Mouse (Mus musculus) left cerebral cortex, postnatal 36 days (tissue): ENCODE results near the gene Itprip. TPM values are rescaled to one million over a fixed set of nuclear protein-coding genes. Genes with fewer than 3 reads are reported as not detected.
"Not testable (repeated sequence)": the region's sequence is repeated elsewhere in the genome, so short reads cannot be mapped to it uniquely, and the experiment has no call there.

Experiments used
- DNase-seq, 2 experiments: peaks; one replicate each; pipeline ENCODE4 v3.0.0; 2021 to 2022; ENCODE audit warnings: low spot score in 2 of 2, mixed read lengths in 1 of 2
- intact Hi-C: fragments of 180-260 bp; cut with DNase I; formaldehyde crosslinking; loops from one replicate; pipeline ENCODE4 v1.15.1; 2025
- microRNA-seq: library from miRNA; unstranded; fragments of <30 nt; microRNA quantifications from one replicate; pipeline ENCODE4 v1.2.0, GENCODE M21; 2022
- total RNA-seq, 2 experiments: library from RNA; stranded (reverse); gene quantifications; 2 replicates each; pipeline ENCODE4 v1.2.3; 2021

Itprip gene
- total RNA-seq, 2 experiments from 2014 or later, result 0.95 to 1.1 TPM

DNA sequence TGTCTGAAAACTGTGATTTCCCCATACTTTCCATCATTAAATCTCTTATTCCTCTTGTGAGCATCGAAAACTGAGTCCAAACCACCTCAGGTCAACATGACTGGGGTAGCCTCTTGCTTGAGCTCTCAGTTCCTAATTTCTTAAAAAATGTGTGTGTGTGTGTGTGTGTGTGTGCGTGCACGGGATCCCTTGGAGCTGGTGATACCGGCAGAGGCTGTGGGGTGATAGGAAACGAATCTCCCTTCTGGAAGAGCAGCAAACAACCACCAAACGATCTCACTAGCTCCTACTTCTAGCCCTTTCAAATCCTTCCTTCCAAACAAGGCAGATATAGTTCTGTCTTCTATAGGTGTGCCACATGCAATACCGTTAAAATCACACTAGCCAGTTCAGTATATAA lies 54.4 kb downstream of the Itprip start:
- intact Hi-C loops, result no loop called here
- no peak for DNase-seq

DNA sequence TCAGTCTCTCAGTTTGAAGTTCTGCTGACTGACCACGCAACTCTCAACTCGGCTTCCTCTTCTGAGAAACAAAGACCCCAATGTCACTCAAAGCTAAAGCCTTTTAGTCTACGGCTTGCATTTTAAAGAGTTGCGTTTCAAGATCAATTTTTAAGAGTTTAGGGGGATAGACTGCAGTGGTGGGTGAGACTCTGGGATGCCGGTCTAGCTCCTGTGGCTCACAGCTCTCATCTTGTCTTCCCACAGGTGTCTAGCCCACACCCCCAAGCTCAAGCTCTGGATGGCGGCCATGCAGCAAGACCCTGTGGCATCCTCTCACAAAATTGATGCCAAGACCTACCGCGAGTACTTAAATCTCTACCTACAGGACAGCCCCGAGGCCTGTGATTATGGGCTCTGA lies 55.0 kb downstream of the Itprip start:
- DNase-seq, result no peak
- intact Hi-C loops, result no loop called here

DNA sequence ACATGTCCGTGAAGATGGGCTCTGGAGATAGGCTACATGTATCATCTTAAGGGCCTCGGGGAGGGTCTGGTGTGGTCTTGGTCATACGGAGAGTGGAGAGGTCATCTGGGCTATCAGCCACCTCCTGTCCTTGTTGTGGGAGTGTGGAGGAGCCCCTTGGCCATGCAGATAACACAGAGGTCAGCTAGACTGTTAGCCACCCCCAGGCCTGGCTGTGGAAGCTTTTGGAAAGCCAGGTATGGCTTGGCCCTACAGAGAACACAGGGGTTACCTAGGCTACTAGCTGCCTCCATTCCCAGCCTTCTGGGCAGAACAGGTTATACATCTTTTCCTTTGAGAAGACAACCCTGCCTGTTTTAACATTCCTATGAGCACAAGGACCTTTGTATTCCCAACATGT lies 56.5 kb downstream of the Itprip start:
- intact Hi-C loops, result no loop called here
- no peak for DNase-seq

DNA sequence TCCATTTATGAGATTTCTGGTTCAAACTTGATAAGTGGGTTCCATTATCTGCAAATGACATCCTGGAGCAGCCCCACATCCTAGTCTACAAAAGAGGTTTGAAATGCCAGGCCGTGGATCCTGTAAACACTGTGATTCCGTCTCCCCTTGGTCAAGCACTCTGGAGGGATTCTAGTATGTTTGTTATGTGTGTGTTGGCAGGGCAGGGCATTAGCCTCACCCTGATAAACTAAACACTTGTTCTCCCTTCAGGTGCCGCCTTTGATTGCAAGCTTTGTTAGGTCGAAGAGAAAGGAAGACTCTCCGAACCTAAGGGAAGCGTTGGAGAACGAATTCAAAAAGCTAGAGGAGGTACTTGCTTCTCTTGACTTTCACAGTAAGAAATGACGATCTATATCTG lies 59.9 kb downstream of the Itprip start:
- intact Hi-C loops, result no loop called here
- no peak for DNase-seq

DNA sequence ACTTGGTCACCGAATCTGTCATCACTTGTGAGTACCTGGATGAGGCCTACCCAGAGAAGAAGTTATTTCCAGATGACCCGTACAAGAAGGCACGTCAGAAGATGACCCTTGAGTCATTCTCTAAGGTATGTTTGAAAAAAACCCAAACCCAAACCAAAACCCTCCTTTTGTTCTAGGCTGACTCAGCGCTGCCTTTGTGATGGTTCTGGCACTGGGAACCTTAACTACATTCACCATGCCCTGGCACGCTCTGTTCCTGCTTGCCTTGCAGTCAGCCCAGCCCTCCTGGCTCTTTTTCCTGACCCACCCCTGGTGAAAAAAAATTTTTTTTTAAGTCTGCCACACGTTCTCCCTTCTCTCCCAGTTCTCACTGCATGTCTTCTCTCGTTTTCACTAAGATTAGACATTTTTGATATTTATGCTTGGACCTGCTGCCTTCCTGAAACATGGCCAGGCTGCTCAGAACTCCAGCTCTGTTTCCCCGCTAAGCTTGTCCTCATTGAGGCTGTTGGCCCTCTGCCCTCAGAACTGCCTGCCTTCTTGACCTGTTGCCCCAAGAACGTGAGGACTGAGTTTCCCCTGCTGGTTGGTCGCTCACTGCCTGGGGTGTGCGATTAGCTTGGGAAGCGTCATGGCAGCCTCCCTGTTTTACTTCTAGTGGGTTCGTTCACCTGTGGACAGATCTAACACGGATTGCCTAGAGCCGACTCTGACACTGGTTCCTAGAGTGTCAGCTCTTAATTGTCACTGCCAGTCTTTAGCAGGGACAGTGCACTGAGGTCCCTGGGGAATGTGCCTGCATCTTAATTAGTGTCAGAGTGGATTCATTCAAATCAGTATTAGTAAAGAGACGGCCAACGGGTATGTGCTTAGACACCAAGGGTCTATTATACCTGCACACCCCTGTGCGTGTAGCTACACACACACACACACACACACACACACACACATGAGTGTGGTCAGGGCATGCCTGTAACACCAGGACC lies 60.8 kb downstream of the Itprip start:
- DNase-seq, result no peak
- intact Hi-C loops, result no loop called here

DNA sequence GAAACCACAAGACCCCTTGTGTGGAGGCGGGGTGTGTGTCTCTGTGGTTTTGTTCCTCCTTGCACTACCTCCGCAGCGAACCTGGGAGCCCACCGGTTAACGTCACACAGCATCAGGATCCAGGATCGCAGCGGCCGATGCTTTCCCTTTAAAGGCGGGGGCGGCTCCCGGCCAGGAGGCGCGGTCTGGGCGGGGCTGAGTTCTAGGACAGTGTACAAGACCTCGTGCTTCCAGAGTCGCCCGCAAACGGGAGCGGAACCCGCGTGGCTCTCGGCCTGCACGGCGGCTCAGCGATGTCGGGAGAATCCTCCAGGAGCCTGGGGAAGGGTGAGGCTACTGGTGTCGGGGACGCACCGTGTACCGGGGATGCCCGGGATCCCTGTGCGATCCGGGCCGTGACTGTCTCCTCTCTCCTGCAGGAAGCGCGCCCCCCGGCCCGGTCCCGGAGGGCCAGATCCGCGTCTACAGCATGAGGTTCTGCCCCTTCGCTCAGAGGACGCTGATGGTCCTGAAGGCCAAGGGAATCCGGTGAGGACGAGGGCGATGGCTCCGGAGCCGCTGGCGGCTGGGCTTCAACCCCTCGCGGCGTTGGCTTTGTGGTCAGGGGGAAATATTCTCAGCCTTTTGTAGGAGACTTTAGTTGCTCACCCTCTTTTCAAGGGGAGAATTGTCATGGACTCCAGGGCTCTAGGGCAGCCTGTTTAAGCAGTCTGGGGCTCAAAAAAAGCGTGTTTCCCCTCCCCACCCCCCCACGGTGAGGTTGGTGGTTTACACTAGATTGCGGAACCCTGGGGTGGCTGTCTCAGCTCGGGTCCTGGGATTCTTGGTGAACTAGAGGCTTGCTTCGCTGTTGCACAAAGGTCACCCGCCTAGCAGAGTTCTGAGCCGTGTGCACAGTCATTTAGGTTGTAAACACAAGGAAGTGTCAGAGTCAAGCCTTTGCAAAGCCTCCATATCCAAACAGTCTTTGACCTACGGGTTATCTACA lies 64.0 kb downstream of the Itprip start, which contains the start of gene Gsto1:
Gene Gsto1, plus strand, starts transcription at position 175 of the 988 bp plus-strand sequence.
- DNase-seq, result peak; percentile 88 to 89
- intact Hi-C loops, result no loop called here

DNA sequence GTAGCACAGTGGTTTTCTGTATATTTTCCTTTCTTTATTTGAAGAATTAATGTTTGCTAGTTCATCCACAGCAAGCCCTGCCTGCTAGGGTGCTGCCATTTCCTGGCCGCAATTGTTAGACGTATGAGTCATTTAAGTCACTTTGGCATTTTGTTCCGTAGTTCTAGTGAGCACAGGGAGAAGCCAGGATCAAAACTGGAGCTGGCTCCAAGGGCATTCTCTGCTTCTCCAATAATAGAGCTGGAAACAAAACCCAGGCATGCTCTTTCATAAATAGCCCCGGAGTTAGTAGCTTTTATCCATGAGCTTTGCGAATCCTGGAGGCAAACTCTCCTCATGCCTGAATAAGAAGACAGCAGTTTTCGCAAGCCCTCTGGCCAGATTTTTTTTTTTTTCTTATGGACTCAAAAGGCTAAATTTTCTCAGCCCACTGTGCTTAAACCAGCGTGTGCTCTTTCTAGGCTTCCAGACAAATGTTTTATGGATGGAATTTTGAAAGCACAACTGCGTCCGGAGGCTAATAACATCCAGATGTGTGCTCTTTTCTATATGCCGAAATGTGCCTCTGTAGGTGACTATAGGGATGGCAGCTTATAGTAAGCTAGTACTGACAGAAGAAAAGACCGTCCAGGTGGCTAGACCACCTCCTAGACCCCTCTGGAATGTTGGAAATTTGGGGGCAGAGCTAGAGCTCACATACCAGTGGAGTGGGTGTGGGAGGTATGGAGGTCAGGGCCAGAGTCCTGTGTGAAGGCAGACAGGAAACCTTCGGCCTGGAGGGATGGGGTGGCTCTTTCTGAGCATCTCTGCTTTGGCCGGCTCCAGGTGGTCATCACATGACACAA lies 64.9 kb downstream of the Itprip start:
- DNase-seq, result no peak
- intact Hi-C loops, result no loop called here

DNA sequence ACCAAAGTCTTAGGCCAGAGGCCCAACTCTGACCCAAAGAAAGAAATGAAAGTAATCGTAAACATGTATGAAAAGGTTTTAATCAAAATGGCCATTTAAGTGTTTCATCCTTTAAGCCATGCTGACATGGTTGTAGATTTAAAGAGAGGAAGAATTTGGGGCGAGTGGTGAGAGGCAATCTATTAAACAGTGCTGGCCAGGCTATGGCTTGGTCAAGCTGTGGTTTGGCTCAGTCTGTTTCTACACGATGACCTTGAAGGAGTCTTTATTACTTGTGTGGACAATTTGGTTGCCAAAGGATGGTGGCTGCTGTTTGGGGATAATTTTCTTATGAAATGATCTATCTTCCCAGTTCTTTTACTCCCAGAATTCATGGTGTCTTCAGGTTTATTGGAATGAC lies 66.0 kb downstream of the Itprip start:
- intact Hi-C loops, result no loop called here
- no peak for DNase-seq

DNA sequence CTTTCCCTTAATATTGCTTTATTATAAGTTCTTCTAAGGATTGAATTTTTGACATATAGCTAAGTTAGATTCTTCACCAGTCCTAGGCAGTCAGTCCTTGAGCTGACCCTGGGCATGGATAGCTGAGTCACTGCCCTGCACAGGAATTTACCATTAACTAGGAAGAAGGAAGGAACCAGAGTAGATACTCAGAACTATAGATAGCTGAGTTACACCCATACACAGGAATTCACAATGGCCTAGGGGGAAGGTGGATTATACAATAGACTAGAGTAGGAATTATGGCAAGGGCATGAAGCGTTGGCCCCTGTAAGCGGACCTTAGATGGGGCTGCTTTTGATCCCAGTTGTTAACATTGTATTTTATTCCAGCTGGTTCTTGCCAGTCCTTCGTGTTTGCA lies 67.0 kb downstream of the Itprip start:
- intact Hi-C loops, DNase-seq: not testable (repeated sequence)

DNA sequence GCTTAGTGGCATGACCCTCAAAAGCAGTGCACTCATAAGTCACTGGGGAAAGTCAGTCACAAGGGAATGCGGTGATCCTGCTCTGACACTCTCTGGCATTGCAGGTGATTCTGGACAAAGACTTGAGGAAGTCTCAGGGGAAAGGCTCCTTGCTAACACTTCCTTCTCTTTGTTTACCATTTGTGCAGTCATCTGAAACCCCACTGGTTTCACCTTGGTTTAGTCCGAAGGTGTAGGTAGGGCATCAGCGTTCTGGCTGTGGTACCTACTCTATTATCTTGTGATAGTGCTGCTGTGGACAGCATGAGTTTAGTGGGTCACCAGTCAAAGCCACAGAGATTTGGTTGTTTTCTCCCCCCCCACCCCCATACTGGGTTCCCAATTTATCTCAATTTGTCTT lies 69.4 kb downstream of the Itprip start:
- DNase-seq, result no peak
- intact Hi-C loops, result no loop called here

Small RNAs within 50 kb of the gene (microRNA-seq; reads per million reads assigned to microRNA genes)
- not detected for gene Gm22240

Other genes starting within 250 kb of the Itprip start
- gene Col17a1, start 227.2 kb downstream of the Itprip start, total RNA-seq, result under 1 TPM; 0.32 TPM
- gene Sfr1, start 187.6 kb downstream of the Itprip start, total RNA-seq, result 10 to 100 TPM; 83.9 to 90.7 TPM
- gene Gsto1, start 64.3 kb downstream of the Itprip start, total RNA-seq, result 10 to 100 TPM; 46.6 to 50.3 TPM
- 1 to 10 TPM; 2.2 to 2.7 TPM for gene Gsto2, start 53.8 kb downstream of the Itprip start, total RNA-seq
- gene Cfap43, start within 50 bp of the Itprip start, total RNA-seq, result under 1 TPM; 0.29 to 0.39 TPM
- under 1 TPM; 0.29 to 0.30 TPM for gene Cfap58, start 18.4 kb upstream of the Itprip start, total RNA-seq